Mouse (Mus musculus) urinary bladder, adult 18-20 months (tissue): ENCODE measurements around the gene Tcf7l2.

Source experiments
- DNase-seq, 2 experiments: peaks; one replicate each; pipeline ENCODE4 v3.0.0; 2022; ENCODE audit warnings: low spot score in 2 of 2, mixed read lengths in 2 of 2

The Tcf7l2 gene

DNA sequence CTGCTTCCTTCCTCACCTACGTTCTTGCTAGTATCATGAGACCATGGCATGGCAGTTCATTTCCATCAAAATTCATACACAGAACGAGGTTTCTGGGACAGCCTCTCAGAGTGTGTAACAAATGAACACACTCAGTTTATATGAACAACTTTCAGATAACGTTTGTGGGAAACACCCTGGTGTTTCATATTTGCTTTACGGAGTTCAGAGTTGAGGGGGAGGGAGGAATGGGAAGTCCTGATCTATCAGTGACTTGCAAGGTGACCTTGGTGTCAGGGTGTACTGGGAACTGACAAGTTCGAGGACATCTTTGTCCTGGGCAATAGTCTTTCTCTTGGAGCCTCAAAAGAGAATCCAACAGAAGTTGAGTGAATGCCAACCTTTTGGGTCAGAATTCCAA is 197.5 kb downstream of the Tcf7l2 start:
- DNase-seq, result no peak

DNA sequence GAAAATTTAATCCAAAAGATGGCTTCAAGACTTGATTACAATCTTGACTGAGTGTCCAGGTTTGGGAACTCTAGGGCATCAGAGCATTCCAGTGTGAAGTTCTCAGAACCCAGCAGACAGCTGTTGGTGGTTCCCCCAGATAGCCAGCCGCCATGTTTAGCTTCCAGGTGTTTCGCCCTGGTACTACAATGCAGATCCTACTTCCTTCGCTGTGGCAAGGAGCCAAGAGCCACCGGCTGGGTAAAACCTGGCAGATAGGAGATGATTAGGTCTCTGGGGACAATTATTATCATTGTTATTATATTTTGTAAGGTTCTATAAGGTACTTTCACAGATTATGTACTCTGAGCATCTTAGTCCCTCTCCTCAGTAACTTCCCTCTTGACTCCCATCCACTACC is 198.1 kb downstream of the Tcf7l2 start:
- DNase-seq, result no peak

DNA sequence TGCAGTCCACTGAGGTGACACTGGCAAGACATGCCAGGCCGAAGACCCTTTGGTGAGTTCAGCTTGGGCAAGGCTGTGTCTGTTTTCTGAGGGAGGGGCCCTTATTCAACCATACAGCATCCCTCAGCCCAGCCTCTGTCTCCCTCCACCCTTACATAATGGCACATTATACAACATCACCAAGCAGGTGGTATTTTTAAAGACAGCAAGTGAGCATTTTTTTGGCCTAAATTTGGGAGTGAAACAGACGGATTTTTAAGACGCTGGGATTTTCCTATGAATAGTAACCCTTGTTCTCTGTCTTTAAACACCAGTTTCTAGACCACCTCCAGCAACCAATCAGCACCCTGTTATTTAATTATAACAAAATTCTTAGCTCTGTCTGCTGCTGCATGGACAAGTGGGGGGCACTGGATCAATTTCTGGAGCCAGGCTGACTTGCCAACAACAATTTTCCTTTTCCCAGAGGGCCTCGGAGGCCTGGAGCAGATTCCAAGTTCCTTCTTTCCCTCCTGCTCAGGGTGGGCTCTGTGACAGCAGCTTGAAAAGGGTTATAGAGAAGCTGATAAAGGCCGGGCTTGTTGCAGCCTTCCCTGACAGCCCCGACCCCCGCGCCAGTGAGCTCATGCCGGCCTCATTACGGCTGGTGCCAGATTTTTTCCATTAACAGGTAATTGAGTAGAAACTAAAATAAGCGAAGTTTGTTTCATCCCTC is 199.1 kb downstream of the Tcf7l2 start:
- no peak for DNase-seq

DNA sequence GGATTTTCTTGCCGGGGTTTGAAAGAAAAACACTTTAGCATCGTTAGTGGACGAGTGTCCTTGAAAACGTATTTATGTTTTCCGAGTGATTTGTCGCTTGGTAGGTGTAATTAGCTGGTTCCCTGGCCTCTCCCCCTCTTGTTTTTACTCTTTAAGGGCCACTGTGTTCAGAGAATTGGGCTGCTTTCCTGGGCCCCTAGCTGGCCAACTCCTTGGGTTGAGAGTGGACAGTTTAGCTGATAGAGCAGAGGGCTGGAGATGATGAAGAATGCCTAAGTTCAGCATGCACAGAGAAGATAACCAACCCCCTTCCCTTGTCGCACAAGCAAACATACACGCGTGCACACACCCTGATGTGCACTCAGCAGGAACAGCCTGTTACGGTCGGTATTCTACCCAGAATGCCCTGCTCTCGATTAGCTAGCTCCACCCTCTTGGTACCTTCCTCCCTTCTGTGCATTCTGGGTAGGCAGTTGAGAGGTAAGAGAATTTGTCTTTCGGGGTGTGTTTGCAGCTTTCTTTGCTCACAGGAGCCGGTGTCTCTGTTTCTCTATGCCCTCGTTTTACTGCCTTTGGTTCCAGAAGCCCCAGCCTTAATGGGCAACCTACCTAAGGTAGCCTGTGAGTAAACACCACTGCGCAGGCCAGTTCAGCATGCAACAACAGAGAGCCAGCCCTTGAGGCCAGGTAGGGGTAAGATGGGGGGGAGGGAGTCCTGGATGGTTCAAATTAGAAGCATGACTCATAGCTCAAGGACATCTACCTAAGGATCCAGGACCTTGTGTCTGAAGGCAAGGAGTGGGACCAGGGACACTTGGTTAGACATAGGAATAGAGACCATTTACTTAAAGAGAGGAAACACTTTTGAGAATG is 199.9 kb downstream of the Tcf7l2 start:
- DNase-seq, result no peak

DNA sequence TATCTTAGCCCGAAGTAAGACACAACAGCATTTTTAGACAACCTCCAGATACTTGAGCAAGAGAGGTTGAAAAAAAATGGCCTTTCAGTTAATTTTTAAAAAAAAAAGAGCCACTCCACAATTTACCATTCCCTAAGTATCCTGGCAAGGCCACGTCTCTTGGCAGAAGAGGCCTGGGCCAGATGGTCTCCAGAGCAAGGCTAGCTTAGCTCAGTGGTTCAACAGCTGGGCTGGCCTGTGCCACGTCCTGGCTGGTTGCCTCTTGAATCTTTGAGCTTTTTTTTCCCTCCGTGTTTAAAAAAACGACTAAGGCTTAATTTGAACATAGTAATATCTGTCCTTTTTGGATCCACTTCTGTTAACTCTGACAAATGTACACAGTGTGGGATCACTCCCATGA is 209.8 kb downstream of the Tcf7l2 start:
- no peak for DNase-seq

DNA sequence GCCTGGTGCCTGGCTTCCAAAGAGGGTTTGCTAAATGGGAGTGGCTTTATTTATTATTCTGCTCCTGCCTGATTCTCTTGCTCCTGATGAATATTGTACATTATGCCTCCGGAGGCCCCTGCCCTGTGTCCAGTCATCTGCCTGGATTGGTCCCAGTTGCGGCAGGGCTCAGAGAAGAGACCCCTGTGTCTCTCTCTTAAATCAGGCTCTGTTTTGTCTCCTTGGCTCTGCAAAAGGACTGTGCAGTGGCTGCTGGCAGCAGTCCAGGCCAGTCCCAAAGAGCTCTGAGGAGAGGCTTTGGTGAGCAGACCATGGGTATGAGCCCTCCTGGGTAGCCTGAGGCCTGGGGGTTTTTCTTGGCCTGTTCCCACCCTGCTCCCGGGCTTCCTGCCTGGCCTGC is 211.6 kb downstream of the Tcf7l2 start:
- peak in 1 of 2 experiments; percentile 18 for DNase-seq

DNA sequence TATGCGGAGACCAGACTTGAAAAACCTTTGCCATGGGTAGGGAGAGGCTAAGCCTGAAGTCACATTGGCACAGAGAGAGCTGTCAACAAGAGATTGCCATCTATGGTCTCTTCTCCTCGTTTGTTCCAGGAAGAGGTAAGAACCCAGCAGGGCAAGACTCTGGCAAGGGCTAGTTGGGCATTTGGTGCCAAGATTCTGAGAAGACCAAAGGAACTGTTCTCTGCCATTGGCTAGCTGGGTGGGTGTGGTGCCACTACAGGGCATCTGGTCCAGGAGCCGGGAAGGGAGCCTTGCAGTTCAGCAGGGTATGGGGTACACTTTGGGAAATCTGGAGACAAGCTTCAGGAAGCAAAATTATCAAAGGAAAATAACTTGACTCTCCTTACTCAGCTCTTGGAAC is 213.5 kb downstream of the Tcf7l2 start:
- no peak for DNase-seq

DNA sequence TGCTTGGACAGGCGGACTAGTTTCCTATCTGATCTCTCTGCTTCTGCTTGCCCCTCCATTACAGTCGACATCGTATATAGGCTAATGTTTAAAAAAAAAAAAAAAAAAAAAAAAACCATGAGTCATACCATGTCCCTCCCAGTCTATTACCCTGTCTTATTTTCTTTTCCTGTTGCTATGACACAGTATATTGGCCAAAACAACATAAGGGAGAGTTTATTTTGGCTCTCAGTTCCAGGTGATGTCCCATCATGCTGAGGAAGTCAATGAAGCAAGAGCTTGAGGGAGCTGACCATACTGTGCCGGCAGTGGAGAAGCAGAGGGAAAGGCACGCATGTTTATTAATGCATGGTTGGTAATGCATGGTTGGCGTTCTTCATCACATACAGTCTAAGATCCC is 215.1 kb downstream of the Tcf7l2 start:
- DNase-seq, result no peak

DNA sequence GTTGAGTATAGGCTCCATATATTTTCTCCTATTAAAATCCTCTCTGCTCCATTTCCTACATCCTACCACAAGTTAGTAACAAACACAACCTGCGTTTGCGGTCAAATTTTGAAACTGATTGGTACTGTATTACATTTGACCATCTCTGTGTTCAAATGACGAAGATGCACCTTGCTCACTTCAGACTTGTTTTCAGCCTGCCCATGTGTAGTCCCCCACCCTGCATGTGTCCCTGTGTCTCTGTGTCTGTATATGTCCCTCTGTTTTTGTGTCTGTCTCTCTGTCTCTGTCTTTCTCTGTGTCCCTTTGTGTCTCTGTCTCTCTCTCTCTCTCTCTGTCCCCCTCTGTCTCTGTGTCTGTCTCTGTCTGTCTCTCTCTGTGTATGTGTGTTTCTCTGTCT is 222.8 kb downstream of the Tcf7l2 start:
- DNase-seq, result no peak

DNA sequence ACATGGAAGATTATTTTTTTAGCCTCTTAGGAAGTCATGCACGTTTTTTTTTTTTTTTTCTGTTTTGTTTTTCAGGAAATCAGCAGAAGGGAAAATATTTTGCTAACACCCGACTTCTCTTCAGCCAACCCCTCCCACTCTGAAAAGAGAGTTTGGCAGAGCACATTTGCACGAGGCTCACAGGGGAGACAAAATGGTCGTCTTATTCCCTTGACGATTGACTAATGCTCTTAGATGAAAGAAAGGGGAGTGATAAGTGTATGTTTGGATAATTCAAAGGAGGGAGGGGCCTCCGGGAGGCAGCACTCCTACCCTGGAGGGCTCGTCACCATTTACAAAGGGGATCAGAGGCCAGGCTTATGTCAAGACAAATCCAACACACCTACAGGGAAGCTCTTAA is 224.4 kb downstream of the Tcf7l2 start:
- DNase-seq, result no peak

DNA sequence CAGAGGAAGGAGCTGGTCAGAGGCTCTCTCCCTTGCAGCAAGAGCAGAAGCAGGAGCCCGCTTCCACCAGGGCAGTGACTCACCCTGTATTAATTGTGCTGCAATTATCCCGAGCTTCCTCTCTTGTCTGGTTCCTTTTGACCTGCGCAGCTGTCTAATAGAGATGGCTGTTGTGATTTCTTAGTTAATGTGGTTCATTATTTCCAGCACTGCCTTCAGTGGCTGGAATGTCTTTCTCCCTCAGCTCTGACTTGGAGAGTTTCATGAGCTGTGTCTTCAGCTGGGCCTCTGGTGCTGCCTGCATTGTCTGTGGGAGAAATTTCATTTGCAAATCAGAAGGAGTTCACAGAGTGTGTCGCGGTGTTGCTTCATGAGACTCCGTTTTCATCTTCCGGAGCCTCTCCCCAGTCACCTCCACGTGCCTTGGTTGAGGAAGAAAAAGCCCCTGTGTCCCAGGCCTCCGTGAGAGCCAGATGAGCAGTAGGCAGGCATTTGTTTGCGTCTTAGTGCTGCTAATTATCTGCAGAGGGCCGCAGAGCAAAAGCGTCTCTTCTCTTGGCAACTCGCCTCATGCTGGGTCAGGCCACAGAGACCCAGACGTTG is 228.4 kb downstream of the Tcf7l2 start:
- no peak for DNase-seq

DNA sequence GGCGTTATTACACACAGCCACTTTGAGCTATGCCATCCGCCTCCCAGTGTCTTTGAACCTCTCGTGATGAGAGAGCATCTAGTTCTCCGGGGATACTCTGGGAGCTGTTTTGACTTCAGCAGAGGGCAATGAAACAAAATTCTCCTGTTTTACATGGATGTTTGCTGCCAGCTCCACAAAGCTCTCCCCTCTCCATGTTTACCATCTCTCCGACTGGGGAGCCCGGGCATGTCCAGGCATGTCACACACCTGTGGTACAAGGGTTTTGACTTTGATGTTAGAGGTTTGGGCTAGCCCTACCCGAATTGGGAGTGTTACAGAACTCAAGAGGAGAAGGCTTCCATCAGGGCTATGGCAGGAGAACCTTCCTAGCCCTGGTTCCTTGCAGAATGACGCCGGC is 234.5 kb downstream of the Tcf7l2 start:
- no peak for DNase-seq
